Mouse (Mus musculus) intestine, postnatal 0 days (tissue): ENCODE data around the gene Slco3a1. TPM values are rescaled to one million over a fixed set of nuclear protein-coding genes. Genes with fewer than 3 reads are reported as not detected.

Source experiments
- ATAC-seq: fragments of 200-750 bp; cut with Nextera tagmentation; 2 replicates; pipeline ENCODE4 v1.8.0; 2017; ENCODE audit warnings: mild to moderate bottlenecking, moderate TSS enrichment, moderate library complexity
- H3K27ac ChIP-seq: fragments of 300-500 bp; sonication (generic); 2 replicates; pipeline ENCODE4 v1.5.1; 2014; ENCODE audit warnings: mild to moderate bottlenecking, low read depth, low read length, moderate library complexity
- H3K27me3 ChIP-seq: fragments of 300-500 bp; sonication (generic); replicated peaks from 2 replicates; pipeline ENCODE4 v1.6.1; 2014; ENCODE audit warnings: low read length, mixed read lengths; ENCODE audit not compliant: control insufficient read depth, insufficient read depth
- H3K36me3 ChIP-seq: fragments of 300-500 bp; sonication (generic); 2 replicates; pipeline ENCODE4 v1.6.1; 2014; ENCODE audit warnings: mild to moderate bottlenecking, moderate library complexity; ENCODE audit not compliant: control insufficient read depth, insufficient read depth
- H3K4me1 ChIP-seq: fragments of 300-500 bp; sonication (generic); replicated peaks from 2 replicates; pipeline ENCODE4 v1.6.1; 2014; ENCODE audit warnings: antibody characterized with exemption, low read length, mixed read lengths; ENCODE audit not compliant: control insufficient read depth, insufficient read depth
- H3K4me2 ChIP-seq: fragments of 300-500 bp; sonication (generic); replicated peaks from 2 replicates; pipeline ENCODE4 v1.6.1; 2014; ENCODE audit warnings: low read depth, mild to moderate bottlenecking, moderate library complexity
- H3K4me3 ChIP-seq: fragments of 300-500 bp; sonication (generic); 2 replicates; pipeline ENCODE4 v1.5.1; 2014; ENCODE audit warnings: low read depth, low read length
- H3K9ac ChIP-seq: fragments of 300-500 bp; sonication (generic); 2 replicates; pipeline ENCODE4 v1.6.1; 2014; ENCODE audit warnings: mild to moderate bottlenecking, low read depth, low read length
- H3K9me3 ChIP-seq: fragments of 300-500 bp; sonication (generic); 2 replicates; pipeline ENCODE4 v1.6.1; 2016; ENCODE audit warnings: mixed run types; ENCODE audit not compliant: control insufficient read depth
- CTCF ChIP-seq: sonication (generic); IDR thresholded peaks from 2 replicates; pipeline ENCODE4 v1.5.1; 2016; ENCODE audit warnings: low read depth, mild to moderate bottlenecking, control low read depth, antibody characterized with exemption, moderate library complexity
- WGBS: fragments of 180-500 bp; shearing (Covaris S2); extraction: QIAGEN DNeasy Blood & Tissue Kit; methylation state at CpG from one replicate; pipeline ENCODE4 v1.1.7; 2014; 5-methylcytosine and 5-hydroxymethylcytosine counted together
- polyA plus RNA-seq: library from polyadenylated mRNA; unstranded; fragments of >200 nt; fragmentation: Nextera tagmentation; extraction: Ambion mirVana; gene quantifications from 2 replicates; pipeline ENCODE4 v1.2.1, GENCODE M21; 2015

Gene Slco3a1
- polyA plus RNA-seq, 1 experiment from 2014 or later: 8.1 TPM

- H3K4me1 ChIP-seq: no peaks in the 10 kb centered on the region
- no peak overlapping the region for H3K9ac ChIP-seq
- H3K4me2 ChIP-seq: no peak overlapping the region
- TF ChIP-seq CTCF: no peak
- H3K4me3 ChIP-seq: no peak overlapping the region
- H3K27ac ChIP-seq: no peak overlapping the region
- no peaks in the 10 kb centered on the region for H3K9me3 ChIP-seq
- H3K27me3 ChIP-seq: no peaks in the 10 kb centered on the region
- H3K36me3 ChIP-seq: no peaks in the 10 kb centered on the region
- no peak for ATAC-seq
- WGBS: 77% methylated on average over 3 of the region's 3 CpGs
Observed at GRCm38 (mm10) chr7:74315836-74316435, 238.6 kb downstream of the Slco3a1 start.

- no peak for ATAC-seq
- 81% methylated on average over 1 of the region's 1 CpGs for WGBS
- no peaks in the 10 kb centered on the region for H3K36me3 ChIP-seq
- no peaks in the 10 kb centered on the region for H3K27me3 ChIP-seq
- H3K4me1 ChIP-seq: no peaks in the 10 kb centered on the region
- H3K4me3 ChIP-seq: no peak overlapping the region
- no peak overlapping the region for H3K27ac ChIP-seq
- no peak overlapping the region for H3K4me2 ChIP-seq
- H3K9me3 ChIP-seq: no peaks in the 10 kb centered on the region
- no peak for TF ChIP-seq CTCF
- no peak overlapping the region for H3K9ac ChIP-seq
Observed at GRCm38 (mm10) chr7:74314276-74314675, 240.3 kb downstream of the Slco3a1 start.

- Histone ChIP-seq H3K9me3 (no peaks in the 10 kb centered on the region), H3K4me2 (no peak overlapping the region), H3K4me3 (no peak overlapping the region), H3K27me3 (no peaks in the 10 kb centered on the region), H3K4me1 (no peaks in the 10 kb centered on the region), H3K36me3 (no peaks in the 10 kb centered on the region), H3K27ac (no peak overlapping the region), H3K9ac (no peak overlapping the region)
- TF ChIP-seq CTCF: no peak
- ATAC-seq: no peak
- WGBS: 86% methylated on average over 6 of the region's 6 CpGs
Observed at GRCm38 (mm10) chr7:74313279-74314105, 241.1 kb downstream of the Slco3a1 start.

- H3K36me3 ChIP-seq: no peaks in the 10 kb centered on the region
- TF ChIP-seq CTCF: no peak
- H3K27me3 ChIP-seq: no peaks in the 10 kb centered on the region
- H3K4me2 ChIP-seq: no peak overlapping the region
- 74% methylated on average over 4 of the region's 4 CpGs for WGBS
- no peaks in the 10 kb centered on the region for H3K9me3 ChIP-seq
- H3K4me3 ChIP-seq: no peak overlapping the region
- no peak overlapping the region for H3K9ac ChIP-seq
- H3K4me1 ChIP-seq: no peaks in the 10 kb centered on the region
- ATAC-seq: no peak
- H3K27ac ChIP-seq: no peak overlapping the region
Observed at GRCm38 (mm10) chr7:74311536-74311935, 243.0 kb downstream of the Slco3a1 start.

- no peak for ATAC-seq
- TF ChIP-seq CTCF: no peak
- no peaks in the 10 kb centered on the region for H3K36me3 ChIP-seq
- no peaks in the 10 kb centered on the region for H3K27me3 ChIP-seq
- H3K4me3 ChIP-seq: no peak overlapping the region
- H3K27ac ChIP-seq: no peak overlapping the region
- no peaks in the 10 kb centered on the region for H3K9me3 ChIP-seq
- WGBS: 72% methylated on average over 14 of the region's 14 CpGs
- no peak overlapping the region for H3K4me2 ChIP-seq
- no peak overlapping the region for H3K9ac ChIP-seq
- H3K4me1 ChIP-seq: no peaks in the 10 kb centered on the region
Observed at GRCm38 (mm10) chr7:74303611-74304300, 250.8 kb downstream of the Slco3a1 start.

- TF ChIP-seq CTCF: no peak
- Histone ChIP-seq H3K36me3 (no peaks in the 10 kb centered on the region), H3K27ac (no peak overlapping the region), H3K4me1 (no peaks in the 10 kb centered on the region), H3K9me3 (no peaks in the 10 kb centered on the region), H3K9ac (no peak overlapping the region), H3K4me3 (no peak overlapping the region), H3K4me2 (no peak overlapping the region), H3K27me3 (no peaks in the 10 kb centered on the region)
- 70% methylated on average over 5 of the region's 5 CpGs for WGBS
- ATAC-seq: no peak
Observed at GRCm38 (mm10) chr7:74303081-74303480, 251.5 kb downstream of the Slco3a1 start.
